Mouse (Mus musculus): Measurements from ENCODE around the gene Cacnb2. TPM values are rescaled to one million over a fixed set of nuclear protein-coding genes. Genes with fewer than 3 reads are reported as not detected.

Gene Cacnb2
- polyA plus RNA-seq, 1 experiment from 2014 or later, result 2.4 TPM

Other genes with a start within 250 kb of the Cacnb2 start
- gene Slc39a12, start 214.8 kb upstream of the Cacnb2 start, polyA plus RNA-seq (2014; fragmentation: Nextera tagmentation; extraction: Ambion mirVana), result 1.2 and 2.0 TPM in 2 replicates